Mouse (Mus musculus) mouse trophoblast stem cell (cell line): ENCODE results near the gene Atpif1.
"Not testable (repeated sequence)": the region's sequence is repeated elsewhere in the genome, so short reads cannot be mapped to it uniquely, and the experiment has no call there.

Experiments
- in situ Hi-C, 2 experiments: fragments of 300-500 bp; cut with MseI, MboI; formaldehyde crosslinking; loops; 2 replicates in 1 of 2; 3 replicates in 1 of 2; pipeline ENCODE4 v1.15.1; 2025

Gene Atpif1

GRCm38 (mm10) chr4:132492178-132493060 lies 41.0 kb downstream of the Atpif1 start:
- in situ Hi-C loops = no loop called here

DNA sequence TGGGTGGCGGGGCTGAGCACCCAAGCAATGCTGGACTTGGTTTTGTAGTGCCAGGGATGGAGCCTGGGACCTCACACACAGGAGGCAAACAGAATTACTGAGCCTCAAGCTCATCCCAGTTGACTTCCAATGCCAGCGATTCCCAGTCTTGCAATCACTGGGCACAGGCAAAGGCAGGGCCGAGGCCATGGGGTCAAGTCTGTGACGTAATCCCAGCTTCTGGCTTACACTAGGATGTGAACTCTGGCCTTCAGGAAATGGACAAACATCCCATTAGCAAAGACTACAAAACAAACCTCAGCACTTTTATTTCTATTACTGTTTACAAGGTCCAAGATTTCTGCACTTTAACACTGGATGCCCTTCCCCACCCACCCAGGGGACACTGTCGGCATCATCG lies 41.7 kb downstream of the Atpif1 start:
- in situ Hi-C loops = no loop called here

DNA sequence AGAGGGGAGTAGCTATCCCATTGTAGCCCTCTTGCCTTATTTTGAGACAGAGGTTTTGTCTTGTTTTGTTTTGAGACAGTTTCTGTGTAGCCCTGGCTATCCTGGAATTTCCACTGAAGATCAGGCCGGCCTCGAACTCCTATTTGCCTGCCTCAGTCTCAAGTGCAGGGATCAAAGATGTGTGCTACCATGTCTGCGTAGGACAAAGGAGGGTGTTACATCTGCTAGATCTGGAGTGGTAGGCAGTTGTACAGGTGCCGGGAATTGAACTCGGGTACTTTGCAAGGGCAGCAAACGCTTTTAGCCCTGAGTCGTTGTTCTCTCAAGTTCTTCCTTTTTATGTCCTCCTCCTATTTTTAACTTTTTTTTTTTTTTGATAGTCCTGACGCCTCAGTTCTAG lies 42.4 kb downstream of the Atpif1 start:
- in situ Hi-C loops = no loop called here

- in situ Hi-C loops = no loop called here
Observed at GRCm38 (mm10) chr4:132490273-132491010, 43.0 kb downstream of the Atpif1 start.

DNA sequence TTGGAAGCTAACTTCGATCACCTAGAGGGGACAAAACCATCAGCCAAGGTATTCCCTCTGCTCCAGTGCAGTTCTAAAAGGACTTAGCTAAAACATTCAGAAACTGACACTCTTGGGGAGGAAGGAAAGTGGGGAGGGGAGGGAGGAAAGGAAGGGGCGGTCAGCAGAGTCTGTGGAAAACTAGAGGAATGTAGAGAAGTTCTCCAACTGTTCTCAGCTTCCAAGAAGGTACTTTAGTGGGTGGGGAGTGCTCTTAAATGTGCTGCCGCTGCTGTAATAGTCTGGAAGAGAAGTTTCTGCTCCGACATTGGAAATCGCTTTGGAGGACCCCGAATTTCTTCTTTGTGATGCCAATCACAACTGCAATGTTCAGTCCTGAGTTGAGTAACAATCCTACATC lies 44.5 kb downstream of the Atpif1 start:
- in situ Hi-C loops = no loop called here

DNA sequence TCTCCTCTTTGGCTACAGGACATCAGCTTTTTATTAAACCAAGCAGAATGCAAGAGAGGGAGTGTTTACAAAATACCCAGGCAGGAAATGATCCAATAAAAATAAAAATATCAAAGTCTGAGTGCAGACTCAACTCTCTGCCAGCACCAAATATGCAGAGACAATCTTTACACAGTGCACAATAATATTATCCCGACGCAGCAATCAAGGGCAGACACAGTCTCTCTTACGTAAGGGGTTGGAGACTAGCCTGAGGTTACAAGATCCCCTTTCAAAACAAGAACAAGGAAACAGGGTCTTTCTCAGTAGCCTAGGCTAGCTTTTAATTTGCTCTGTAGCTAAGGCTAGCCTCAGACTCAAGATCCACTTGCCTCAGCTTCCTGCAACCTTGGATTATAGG lies 44.9 kb downstream of the Atpif1 start:
- in situ Hi-C loops = no loop called here

DNA sequence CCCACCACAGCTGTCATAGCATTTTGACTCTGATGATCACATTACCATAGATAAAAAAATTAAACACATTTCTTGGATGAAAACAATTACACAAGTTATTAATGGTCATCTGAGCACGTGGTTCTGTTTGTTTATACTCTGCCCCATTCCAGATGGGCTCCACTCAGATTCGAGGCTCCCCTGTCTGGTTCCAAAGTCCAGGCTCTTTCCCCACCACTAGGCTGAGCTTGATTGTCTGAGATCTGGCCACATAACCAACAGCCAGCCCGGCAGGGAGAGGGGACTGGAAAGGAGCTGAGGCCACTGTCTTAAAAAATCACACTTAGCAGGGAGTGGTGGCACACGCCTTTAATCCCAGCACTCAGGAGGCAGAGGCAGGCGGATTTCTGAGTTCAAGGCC lies 48.6 kb downstream of the Atpif1 start:
- in situ Hi-C loops = no loop called here

- in situ Hi-C loops = no loop called here
Observed at GRCm38 (mm10) chr4:132484231-132484630, 49.2 kb downstream of the Atpif1 start.

GRCm38 (mm10) chr4:132482956-132483608 lies 50.4 kb downstream of the Atpif1 start:
- in situ Hi-C loops = no loop called here

- in situ Hi-C loops = not testable (repeated sequence)
Observed at GRCm38 (mm10) chr4:132482104-132482503, 51.4 kb downstream of the Atpif1 start.
